Mouse (Mus musculus) midbrain, embryonic 16.5 days (tissue): ENCODE results near the gene Gemin5. TPM values are rescaled to one million over a fixed set of nuclear protein-coding genes. Genes with fewer than 3 reads are reported as not detected.

Source experiments
- ATAC-seq: fragments of 200-750 bp; cut with Nextera tagmentation; 2 replicates; pipeline ENCODE4 v1.8.0; 2017; ENCODE audit warnings: moderate TSS enrichment
- H3K27ac ChIP-seq: fragments of 300-500 bp; sonication (generic); 2 replicates; pipeline ENCODE4 v1.5.1; 2014; ENCODE audit warnings: mild to moderate bottlenecking, low read length, mixed read lengths
- H3K27me3 ChIP-seq: fragments of 300-500 bp; sonication (generic); 2 replicates; pipeline ENCODE4 v1.6.1; 2014; ENCODE audit warnings: low read depth, low read length, mixed read lengths; ENCODE audit not compliant: control insufficient read depth, insufficient read depth
- H3K36me3 ChIP-seq: fragments of 300-500 bp; sonication (generic); 2 replicates; pipeline ENCODE4 v1.6.1; 2014; ENCODE audit warnings: mild to moderate bottlenecking, low read length, moderate library complexity, mixed read lengths; ENCODE audit not compliant: control insufficient read depth, insufficient read depth
- H3K4me1 ChIP-seq: fragments of 300-500 bp; sonication (generic); 2 replicates; pipeline ENCODE4 v1.6.1; 2014; ENCODE audit warnings: mild to moderate bottlenecking, low read length, mixed read lengths; ENCODE audit not compliant: control insufficient read depth, insufficient read depth
- H3K4me2 ChIP-seq: fragments of 300-500 bp; sonication (generic); 2 replicates; pipeline ENCODE4 v1.6.1; 2014; ENCODE audit warnings: mild to moderate bottlenecking, low read length, mixed read lengths
- H3K4me3 ChIP-seq: fragments of 300-500 bp; sonication (generic); 2 replicates; pipeline ENCODE4 v1.5.1; 2014; ENCODE audit warnings: low read depth, mild to moderate bottlenecking, low read length, moderate library complexity, mixed read lengths
- H3K9ac ChIP-seq: fragments of 300-500 bp; sonication (generic); 2 replicates; pipeline ENCODE4 v1.6.1; 2014; ENCODE audit warnings: low read depth, low read length, mixed read lengths
- H3K9me3 ChIP-seq: fragments of 300-500 bp; sonication (generic); replicated peaks from 2 replicates; pipeline ENCODE4 v1.6.1; 2014; ENCODE audit warnings: mild to moderate bottlenecking, low read length, mixed read lengths; ENCODE audit not compliant: control insufficient read depth, poor library complexity, severe bottlenecking
- WGBS: fragments of 180-500 bp; shearing (Covaris S2); extraction: QIAGEN DNeasy Blood & Tissue Kit; methylation state at CpG from one replicate; pipeline ENCODE4 v1.1.7; 2014; 5-methylcytosine and 5-hydroxymethylcytosine counted together
- polyA plus RNA-seq: library from polyadenylated mRNA; unstranded; fragments of >200 nt; fragmentation: Nextera tagmentation; extraction: Ambion mirVana; gene quantifications from 2 replicates; pipeline ENCODE4 v1.2.1, GENCODE M21; 2015

Gene Gemin5
- polyA plus RNA-seq, 1 experiment from 2014 or later, result 12.7 TPM

DNA sequence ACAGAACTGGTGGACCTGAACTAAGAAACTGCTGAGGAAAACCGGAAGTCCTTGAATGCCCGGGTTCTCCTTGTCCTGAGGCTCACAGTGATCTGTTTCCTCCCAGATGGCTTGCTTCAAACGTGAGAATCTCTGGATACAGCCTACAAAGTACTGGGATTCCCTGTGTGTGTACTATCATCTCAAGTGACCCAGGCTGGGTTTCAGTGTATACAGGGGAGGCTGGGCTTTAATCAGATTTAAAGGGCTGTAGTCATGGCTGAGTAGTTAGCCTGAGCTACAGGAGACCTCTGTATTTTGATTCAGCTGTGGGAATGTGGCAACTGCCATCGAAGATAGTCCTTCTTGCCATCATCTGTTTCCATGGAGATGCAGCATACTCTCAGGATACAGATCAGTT, 91.1 kb downstream of the Gemin5 start:
- Histone ChIP-seq H3K4me3 (no peak overlapping the region), H3K27me3 (no peaks in the 10 kb centered on the region), H3K9me3 (no peaks in the 10 kb centered on the region), H3K9ac (no peak overlapping the region), H3K4me1 (no peaks in the 10 kb centered on the region), H3K36me3 (no peaks in the 10 kb centered on the region), H3K4me2 (no peak overlapping the region), H3K27ac (no peak overlapping the region)
- ATAC-seq, result no peak
- 64% methylated on average over 4 of the region's 4 CpGs for WGBS

DNA sequence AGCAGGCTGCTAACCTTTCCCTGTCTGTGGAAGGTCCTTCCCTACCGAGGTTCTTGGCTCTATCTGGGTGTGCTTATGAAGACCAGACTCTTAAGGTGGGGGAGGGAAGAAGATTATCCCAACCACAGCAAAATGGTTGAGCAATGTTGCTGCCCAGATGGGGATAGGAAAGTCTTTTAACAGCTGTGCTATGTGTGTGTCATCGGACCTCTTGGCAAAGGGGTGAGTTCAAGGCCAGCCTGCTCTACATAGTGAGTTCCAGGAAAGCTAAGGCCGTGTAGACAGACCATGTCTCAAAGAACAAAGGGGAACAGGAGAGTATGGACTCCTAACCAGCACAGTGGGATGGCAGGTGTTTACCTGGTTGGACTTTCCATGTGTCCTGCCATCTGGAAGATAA, 95.4 kb downstream of the Gemin5 start:
- WGBS, result 81% methylated on average over 3 of the region's 3 CpGs
- no peak overlapping the region for H3K27ac ChIP-seq
- ATAC-seq, result no peak

More for the DNA sequence above, 95.4 kb downstream of the Gemin5 start:
- no peak overlapping the region for H3K4me2 ChIP-seq
- H3K4me1 ChIP-seq, result no peaks in the 10 kb centered on the region
- H3K27me3 ChIP-seq, result no peaks in the 10 kb centered on the region
- H3K4me3 ChIP-seq, result no peak overlapping the region
- H3K9ac ChIP-seq, result no peak overlapping the region
- H3K36me3 ChIP-seq, result no peaks in the 10 kb centered on the region
- H3K9me3 ChIP-seq, result no peaks in the 10 kb centered on the region

Other genes with a start within 250 kb of the Gemin5 start
- gene Larp1, start 159.5 kb downstream of the Gemin5 start, polyA plus RNA-seq, result 17.7 and 18.4 TPM in 2 replicates
- gene Gm12248, start 75.4 kb downstream of the Gemin5 start, polyA plus RNA-seq, result 0.13 TPM in 1 of 2 replicates, not detected in the other
- gene Cnot8, start 64.4 kb downstream of the Gemin5 start, polyA plus RNA-seq, result 105 and 113 TPM in 2 replicates
- gene Mrpl22, start 3.1 kb upstream of the Gemin5 start, polyA plus RNA-seq, result 88.5 and 93.4 TPM in 2 replicates
- gene Igtp, start 31.0 kb upstream of the Gemin5 start, polyA plus RNA-seq, result 1.2 and 1.6 TPM in 2 replicates
- 1.0 and 1.1 TPM in 2 replicates for gene Irgm2, start 31.1 kb upstream of the Gemin5 start, polyA plus RNA-seq
- not detected in 2 replicates for gene 4930438A08Rik, start 106.3 kb upstream of the Gemin5 start, polyA plus RNA-seq
- 32.2 and 32.4 TPM in 2 replicates for gene Zfp692, start 138.5 kb upstream of the Gemin5 start, polyA plus RNA-seq
- gene Zfp672, start 161.8 kb upstream of the Gemin5 start, polyA plus RNA-seq, result 37.1 and 40.2 TPM in 2 replicates
- gene Sh3bp5l, start 162.2 kb upstream of the Gemin5 start, polyA plus RNA-seq, result 52.4 and 53.2 TPM in 2 replicates
- not detected in 2 replicates for gene Lypd8, start 210.5 kb upstream of the Gemin5 start, polyA plus RNA-seq